Mouse (Mus musculus): ENCODE measurements around the gene Gm49321. TPM values are rescaled to one million over a fixed set of nuclear protein-coding genes. Genes with fewer than 3 reads are reported as not detected.

Gene Gm49321
- polyA plus RNA-seq, 1 experiment from 2014 or later, result 14.8 TPM

Other genes with a start within 250 kb of the Gm49321 start
- 93.8 and 101 TPM in 2 replicates for gene Hif1a, start 36.3 kb upstream of the Gm49321 start, polyA plus RNA-seq (2015; fragmentation: Nextera tagmentation; extraction: Ambion mirVana)
- 16.2 and 21.7 TPM in 2 replicates for gene Snapc1, start 26.8 kb downstream of the Gm49321 start, polyA plus RNA-seq (2015; fragmentation: Nextera tagmentation; extraction: Ambion mirVana)
- gene Syt16, start 60.0 kb downstream of the Gm49321 start, polyA plus RNA-seq (2015; fragmentation: Nextera tagmentation; extraction: Ambion mirVana), result 3.5 and 3.8 TPM in 2 replicates